Mouse (Mus musculus) embryonic facial prominence, embryonic 11.5 days (tissue): ENCODE data around the gene Slc34a3. TPM values are rescaled to one million over a fixed set of nuclear protein-coding genes. Genes with fewer than 3 reads are reported as not detected.

Experiments used
- ATAC-seq: fragments of 200-750 bp; cut with Nextera tagmentation; replicated peaks from 2 replicates; pipeline ENCODE4 v1.8.0; 2017; ENCODE audit warnings: low read depth; ENCODE audit not compliant: insufficient number of reproducible peaks, low FRiP score, low TSS enrichment
- DNase-seq: peaks from one replicate; pipeline ENCODE4 v3.0.0-alpha.2; 2015; ENCODE audit warnings: low spot score
- H3K27ac ChIP-seq: fragments of 300-500 bp; sonication (generic); replicated peaks from 2 replicates; pipeline ENCODE4 v1.5.1; 2014; ENCODE audit warnings: mild to moderate bottlenecking, low read depth, low read length, control low read depth
- H3K27me3 ChIP-seq: fragments of 300-500 bp; sonication (generic); 2 replicates; pipeline ENCODE4 v1.6.1; 2014; ENCODE audit warnings: mild to moderate bottlenecking, low read length, moderate library complexity, mixed read lengths; ENCODE audit not compliant: control insufficient read depth, insufficient read depth
- H3K36me3 ChIP-seq: fragments of 300-500 bp; sonication (generic); replicated peaks from 2 replicates; pipeline ENCODE4 v1.6.1; 2014; ENCODE audit warnings: low read depth, mild to moderate bottlenecking, low read length, moderate library complexity, mixed read lengths; ENCODE audit not compliant: control insufficient read depth, insufficient read depth
- H3K4me1 ChIP-seq: fragments of 300-500 bp; sonication (generic); 2 replicates; pipeline ENCODE4 v1.6.1; 2014; ENCODE audit warnings: low read length, mixed read lengths; ENCODE audit not compliant: control insufficient read depth, insufficient read depth
- H3K4me2 ChIP-seq: fragments of 300-500 bp; sonication (generic); 2 replicates; pipeline ENCODE4 v1.6.1; 2014; ENCODE audit warnings: low read depth, mild to moderate bottlenecking, control low read depth, low read length, moderate library complexity
- H3K4me3 ChIP-seq: fragments of 300-500 bp; sonication (generic); 2 replicates; pipeline ENCODE4 v1.5.1; 2014; ENCODE audit warnings: low read depth, low read length, control low read depth
- H3K9ac ChIP-seq: fragments of 300-500 bp; sonication (generic); replicated peaks from 2 replicates; pipeline ENCODE4 v1.6.1; 2014; ENCODE audit warnings: mild to moderate bottlenecking, control low read depth, low read length
- H3K9me3 ChIP-seq: fragments of 300-500 bp; sonication (generic); replicated peaks from 2 replicates; pipeline ENCODE4 v1.6.1; 2016; ENCODE audit warnings: mild to moderate bottlenecking, low read length, inconsistent platforms, mixed read lengths; ENCODE audit not compliant: control insufficient read depth
- WGBS: fragments of 180-500 bp; shearing (Covaris S2); extraction: QIAGEN DNeasy Blood & Tissue Kit; methylation state at CpG from one replicate; pipeline ENCODE4 v1.1.7; 2014; 5-methylcytosine and 5-hydroxymethylcytosine counted together
- polyA plus RNA-seq: library from polyadenylated mRNA; unstranded; fragments of >200 nt; fragmentation: Nextera tagmentation; extraction: Ambion mirVana; gene quantifications from 2 replicates; pipeline ENCODE4 v1.2.1, GENCODE M21; 2014

The Slc34a3 gene
- polyA plus RNA-seq, 1 experiment from 2014 or later: not detected

- H3K4me1 ChIP-seq: peaks cover 13% of the 10 kb centered on the region
- under 1% methylated on average over 17 of the region's 17 CpGs for WGBS
- DNase-seq (peak; percentile 43), ATAC-seq (no peak)
- H3K27me3 ChIP-seq: peaks cover 51% of the 10 kb centered on the region
- H3K9ac ChIP-seq: peak overlapping the region; percentile 62
- H3K27ac ChIP-seq: peak overlapping the region; percentile 86
- H3K9me3 ChIP-seq: no peaks in the 10 kb centered on the region
- peak overlapping the region; percentile 59 for H3K4me3 ChIP-seq
- no peaks in the 10 kb centered on the region; the same call in 1 of the 2 replicates for H3K36me3 ChIP-seq
- peak overlapping the region; percentile 87 for H3K4me2 ChIP-seq
Measured at GRCm38 (mm10) chr2:25181891-25182397, 52.2 kb downstream of the Slc34a3 start.

- H3K9ac ChIP-seq: peak overlapping the region; percentile 62
- peak; percentile 69 for DNase-seq
- WGBS: under 1% methylated on average over 100 of the region's 100 CpGs
- peak overlapping the region; percentile 87 for H3K4me2 ChIP-seq
- ATAC-seq: no peak; the same call in 1 of the 2 replicates
- no peaks in the 10 kb centered on the region; the same call in 1 of the 2 replicates for H3K36me3 ChIP-seq
- peak overlapping the region; percentile 86 for H3K27ac ChIP-seq
- peak overlapping the region; percentile 59 for H3K4me3 ChIP-seq
- H3K4me1 ChIP-seq: peaks cover 14% of the 10 kb centered on the region
- H3K27me3 ChIP-seq: peaks cover 51% of the 10 kb centered on the region
- no peaks in the 10 kb centered on the region for H3K9me3 ChIP-seq
Measured at GRCm38 (mm10) chr2:25180973-25181890, 52.9 kb downstream of the Slc34a3 start.

GRCm38 (mm10) chr2:25180478-25180903, 53.7 kb downstream of the Slc34a3 start, which contains the start of gene Nrarp:
Gene Nrarp, plus strand, starts transcription at chr2:25180758.
- WGBS: under 1% methylated on average over 31 of the region's 35 CpGs
- Histone ChIP-seq H3K4me1 (peaks cover 11% of the 10 kb centered on the region), H3K9ac (peak within 1 kb of the TSS; percentile 62), H3K27ac (peak within 1 kb of the TSS; percentile 86), H3K4me2 (peak within 1 kb of the TSS; percentile 87), H3K4me3 (peak within 1 kb of the TSS; percentile 59), H3K36me3 (no peaks in the 10 kb centered on the region; the same call in 1 of the 2 replicates), H3K27me3 (peaks cover 51% of the 10 kb centered on the region), H3K9me3 (no peaks in the 10 kb centered on the region)
- peak; percentile 88 for DNase-seq
- peak; percentile 73 for ATAC-seq

DNA sequence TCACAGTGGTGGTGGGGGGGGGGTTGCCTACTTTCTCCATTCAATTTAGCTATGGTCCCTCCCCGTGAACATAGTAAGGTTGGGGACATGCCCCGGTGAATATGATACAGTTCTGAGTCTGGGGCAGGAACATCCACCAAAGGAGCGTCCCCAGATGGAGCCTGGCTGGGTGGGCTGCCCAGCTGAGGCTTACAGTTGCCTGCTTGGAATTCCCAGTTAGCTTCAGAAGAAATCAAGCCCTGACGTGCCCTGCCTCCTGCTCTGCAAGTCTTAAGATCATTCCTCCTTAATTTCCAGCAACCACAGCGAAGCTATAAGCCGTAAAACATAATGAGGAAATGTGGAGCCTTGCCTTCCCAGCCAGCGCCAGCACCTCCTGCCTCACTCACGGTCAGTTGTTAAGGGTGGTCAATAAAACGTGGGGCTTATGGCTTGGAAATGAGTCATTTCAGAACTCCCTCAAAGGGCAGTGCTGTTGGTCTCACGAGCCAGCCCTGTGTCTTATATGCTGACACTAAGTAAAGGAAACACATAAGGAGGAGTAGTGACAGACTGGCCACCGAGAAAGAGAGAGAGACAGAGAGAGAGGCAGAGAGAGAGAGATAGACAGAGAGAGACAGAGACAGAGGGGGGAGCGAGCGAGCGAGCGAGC, 54.5 kb downstream of the Slc34a3 start:
- peak overlapping the region; percentile 59 for H3K4me3 ChIP-seq
- ATAC-seq (no peak), DNase-seq (no peak)
- 48% methylated on average over 15 of the region's 15 CpGs for WGBS
- H3K36me3 ChIP-seq: no peaks in the 10 kb centered on the region; the same call in 1 of the 2 replicates
- H3K9me3 ChIP-seq: no peaks in the 10 kb centered on the region
- H3K4me1 ChIP-seq: peaks cover 10% of the 10 kb centered on the region
- no peak overlapping the region; the same call in 1 of the 2 replicates for H3K4me2 ChIP-seq
- H3K27ac ChIP-seq: no peak overlapping the region
- H3K27me3 ChIP-seq: peaks cover 47% of the 10 kb centered on the region
- H3K9ac ChIP-seq: 0 out of 2 replicates have a peak overlapping the region, but pooled peaks have one; percentile 22

Other genes with a start within 250 kb of the Slc34a3 start
- gene Nsmf, start 180.0 kb downstream of the Slc34a3 start, polyA plus RNA-seq: 29.5 and 36.2 TPM in 2 replicates
- gene Entpd8, start 154.1 kb downstream of the Slc34a3 start, polyA plus RNA-seq: not detected in 2 replicates
- 0.13 TPM in 1 of 2 replicates, not detected in the other for gene Noxa1, start 139.2 kb downstream of the Slc34a3 start, polyA plus RNA-seq
- 16.8 and 17.0 TPM in 2 replicates for gene Nrarp, start 53.6 kb downstream of the Slc34a3 start, polyA plus RNA-seq
- 1.9 and 2.6 TPM in 2 replicates for gene Tor4a, start 37.5 kb downstream of the Slc34a3 start, polyA plus RNA-seq
- gene Nelfb, start 22.9 kb downstream of the Slc34a3 start, polyA plus RNA-seq: 90.5 and 92.2 TPM in 2 replicates
- not detected in 2 replicates for gene Stpg3, start 19.7 kb downstream of the Slc34a3 start, polyA plus RNA-seq
- 1.4 TPM in 1 of 2 replicates, not detected in the other for gene Fam166a, start 15.6 kb downstream of the Slc34a3 start, polyA plus RNA-seq
- 456 and 490 TPM in 2 replicates for gene Tubb4b, start 9.7 kb downstream of the Slc34a3 start, polyA plus RNA-seq
- not detected in 2 replicates for gene Rnf224, start 2.4 kb upstream of the Slc34a3 start, polyA plus RNA-seq
- gene Rnf208, start 7.9 kb upstream of the Slc34a3 start, polyA plus RNA-seq: 7.4 and 10.4 TPM in 2 replicates
- gene Cysrt1, start 8.1 kb upstream of the Slc34a3 start, polyA plus RNA-seq: 0.50 TPM in 1 of 2 replicates, not detected in the other
- 3.3 and 4.2 TPM in 2 replicates for gene AL732309.1, start 12.5 kb upstream of the Slc34a3 start, polyA plus RNA-seq
- gene Tmem203, start 21.1 kb upstream of the Slc34a3 start, polyA plus RNA-seq: 12.8 and 13.3 TPM in 2 replicates
- 4.3 and 4.9 TPM in 2 replicates for gene Tprn, start 28.3 kb upstream of the Slc34a3 start, polyA plus RNA-seq
- 253 and 254 TPM in 2 replicates for gene Ssna1, start 38.1 kb upstream of the Slc34a3 start, polyA plus RNA-seq
- 111 and 113 TPM in 2 replicates for gene Anapc2, start 38.1 kb upstream of the Slc34a3 start, polyA plus RNA-seq
- gene Tmem210, start 53.8 kb upstream of the Slc34a3 start, polyA plus RNA-seq: not detected in 2 replicates
- gene Lrrc26, start 55.6 kb upstream of the Slc34a3 start, polyA plus RNA-seq: not detected in 2 replicates
- gene Grin1, start 84.8 kb upstream of the Slc34a3 start, polyA plus RNA-seq: 1.6 TPM in 2 replicates
- gene Man1b1, start 98.0 kb upstream of the Slc34a3 start, polyA plus RNA-seq: 87.2 and 92.7 TPM in 2 replicates
- gene Dpp7, start 122.0 kb upstream of the Slc34a3 start, polyA plus RNA-seq: 18.2 and 19.1 TPM in 2 replicates
- gene Uap1l1, start 131.3 kb upstream of the Slc34a3 start, polyA plus RNA-seq: 5.2 and 8.9 TPM in 2 replicates
- gene Sapcd2, start 138.0 kb upstream of the Slc34a3 start, polyA plus RNA-seq: 39.1 and 43.2 TPM in 2 replicates
- gene Entpd2, start 161.5 kb upstream of the Slc34a3 start, polyA plus RNA-seq: 0.10 and 0.28 TPM in 2 replicates
- 26.8 and 38.0 TPM in 2 replicates for gene Npdc1, start 165.0 kb upstream of the Slc34a3 start, polyA plus RNA-seq
- gene Fut7, start 188.9 kb upstream of the Slc34a3 start, polyA plus RNA-seq: not detected in 2 replicates
- 2.2 TPM in 2 replicates for gene Abca2, start 194.3 kb upstream of the Slc34a3 start, polyA plus RNA-seq
- gene Clic3, start 222.5 kb upstream of the Slc34a3 start, polyA plus RNA-seq: 0.71 TPM in 1 of 2 replicates, not detected in the other
- gene Paxx, start 226.7 kb upstream of the Slc34a3 start, polyA plus RNA-seq: 12.4 and 14.3 TPM in 2 replicates
- gene Ptgds, start 235.7 kb upstream of the Slc34a3 start, polyA plus RNA-seq: 0.26 and 0.28 TPM in 2 replicates